Mouse (Mus musculus) embryonic facial prominence, embryonic 14.5 days (tissue): ENCODE results near the gene Zfand3. TPM values are rescaled to one million over a fixed set of nuclear protein-coding genes. Genes with fewer than 3 reads are reported as not detected.

ENCODE experiments used
- ATAC-seq: fragments of 200-750 bp; cut with Nextera tagmentation; 2 replicates; pipeline ENCODE4 v1.8.0; 2017; ENCODE audit warnings: low read depth, moderate number of reproducible peaks, moderate TSS enrichment
- DNase-seq: peaks from one replicate; pipeline ENCODE4 v3.0.0-alpha.2; 2015; ENCODE audit warnings: low spot score
- H3K27ac ChIP-seq: fragments of 300-500 bp; sonication (generic); replicated peaks from 2 replicates; pipeline ENCODE4 v1.5.1; 2014; ENCODE audit warnings: low read depth, mild to moderate bottlenecking, low read length, moderate library complexity
- H3K27me3 ChIP-seq: fragments of 300-500 bp; sonication (generic); replicated peaks from 2 replicates; pipeline ENCODE4 v1.6.1; 2014; ENCODE audit warnings: low read length; ENCODE audit not compliant: control insufficient read depth, insufficient read depth
- H3K36me3 ChIP-seq: fragments of 300-500 bp; sonication (generic); 2 replicates; pipeline ENCODE4 v1.6.1; 2014; ENCODE audit warnings: low read length, mixed read lengths; ENCODE audit not compliant: control insufficient read depth, insufficient read depth
- H3K4me1 ChIP-seq: fragments of 300-500 bp; sonication (generic); 2 replicates; pipeline ENCODE4 v1.6.1; 2014; ENCODE audit warnings: antibody characterized with exemption, low read length; ENCODE audit not compliant: control insufficient read depth, insufficient read depth
- H3K4me2 ChIP-seq: fragments of 300-500 bp; sonication (generic); 2 replicates; pipeline ENCODE4 v1.6.1; 2014; ENCODE audit warnings: low read depth, mild to moderate bottlenecking, low read length, moderate library complexity, mixed read lengths
- H3K4me3 ChIP-seq: fragments of 300-500 bp; sonication (generic); 2 replicates; pipeline ENCODE4 v1.5.1; 2014; ENCODE audit warnings: low read depth, mild to moderate bottlenecking, low read length
- H3K9ac ChIP-seq: fragments of 300-500 bp; sonication (generic); 2 replicates; pipeline ENCODE4 v1.6.1; 2014; ENCODE audit warnings: low read depth, mild to moderate bottlenecking, low read length, moderate library complexity, mixed read lengths
- H3K9me3 ChIP-seq: fragments of 300-500 bp; sonication (generic); 2 replicates; pipeline ENCODE4 v1.6.1; 2016; ENCODE audit warnings: low read length; ENCODE audit not compliant: control insufficient read depth
- WGBS: fragments of 180-500 bp; shearing (Covaris S2); extraction: QIAGEN DNeasy Blood & Tissue Kit; methylation state at CpG from one replicate; pipeline ENCODE4 v1.1.7; 2014; 5-methylcytosine and 5-hydroxymethylcytosine counted together
- polyA plus RNA-seq: library from polyadenylated mRNA; unstranded; fragments of >200 nt; fragmentation: Nextera tagmentation; extraction: Ambion mirVana; gene quantifications from 2 replicates; pipeline ENCODE4 v1.2.1, GENCODE M21; 2014

Zfand3 gene
- 41.0 and 43.3 TPM in 2 replicates for polyA plus RNA-seq

GRCm38 (mm10) chr17:30004203-30005102, at the start of gene Zfand3:
Zfand3 (plus strand) TSS chr17:30004733.
- H3K36me3 ChIP-seq, result no peaks in the 10 kb centered on the region
- under 1% methylated on average over 30 of the region's 93 CpGs for WGBS
- DNase-seq (peak; percentile 97), ATAC-seq (peak; percentile 94)
- H3K27ac ChIP-seq, result peak within 1 kb of the TSS; percentile 97
- peak within 1 kb of the TSS; percentile 97 for H3K9ac ChIP-seq
- no peaks in the 10 kb centered on the region for H3K27me3 ChIP-seq
- no peaks in the 10 kb centered on the region for H3K9me3 ChIP-seq
- H3K4me1 ChIP-seq, result peaks cover 26% of the 10 kb centered on the region
- peak within 1 kb of the TSS; percentile 95 for H3K4me3 ChIP-seq
- H3K4me2 ChIP-seq, result peak within 1 kb of the TSS; percentile 74

- Histone ChIP-seq H3K27ac (no peak overlapping the region), H3K4me2 (no peak overlapping the region), H3K9me3 (peaks cover 8% of the 10 kb centered on the region; the same call in 1 of the 2 replicates), H3K27me3 (no peaks in the 10 kb centered on the region), H3K4me1 (no peaks in the 10 kb centered on the region), H3K36me3 (no peaks in the 10 kb centered on the region), H3K4me3 (no peak overlapping the region), H3K9ac (no peak overlapping the region)
- 61% methylated on average over 8 of the region's 8 CpGs for WGBS
- peak; percentile 31 for DNase-seq
- ATAC-seq, result no peak
These were observed 48.7 kb upstream of the Zfand3 start for GRCm38 (mm10) chr17:29955880-29956279.

- Histone ChIP-seq H3K4me3 (peak overlapping the region; percentile 5; the same call in 1 of the 2 replicates), H3K9me3 (peaks cover 7% of the 10 kb centered on the region; the same call in 1 of the 2 replicates), H3K4me1 (peaks cover 17% of the 10 kb centered on the region), H3K9ac (no peak overlapping the region), H3K4me2 (peak overlapping the region; percentile 38), H3K36me3 (no peaks in the 10 kb centered on the region), H3K27ac (no peak overlapping the region), H3K27me3 (peaks cover 12% of the 10 kb centered on the region)
- ATAC-seq, result peak; percentile 50
- WGBS, result 11% methylated on average over 11 of the region's 11 CpGs
- DNase-seq, result peak; percentile 29
These were observed 40.7 kb upstream of the Zfand3 start for GRCm38 (mm10) chr17:29963730-29964259.

GRCm38 (mm10) chr17:29965506-29965905, 39.0 kb upstream of the Zfand3 start:
- ATAC-seq (no peak), DNase-seq (no peak)
- H3K4me3 ChIP-seq, result no peak overlapping the region
- 17% methylated on average over 4 of the region's 5 CpGs for WGBS
- H3K4me2 ChIP-seq, result no peak overlapping the region
- H3K27me3 ChIP-seq, result peaks cover 12% of the 10 kb centered on the region
- H3K4me1 ChIP-seq, result peaks cover 17% of the 10 kb centered on the region
- H3K9ac ChIP-seq, result no peak overlapping the region
- no peaks in the 10 kb centered on the region for H3K36me3 ChIP-seq
- H3K27ac ChIP-seq, result no peak overlapping the region
- no peaks in the 10 kb centered on the region for H3K9me3 ChIP-seq

GRCm38 (mm10) chr17:29970037-29970555, 34.4 kb upstream of the Zfand3 start, which contains the start of gene Mdga1:
Mdga1 (minus strand) TSS chr17:29970087.
- Histone ChIP-seq H3K9ac (no peak within 1 kb of the TSS), H3K27me3 (peaks cover 6% of the 10 kb centered on the region), H3K4me1 (peaks cover 4% of the 10 kb centered on the region; the same call in 1 of the 2 replicates), H3K36me3 (no peaks in the 10 kb centered on the region), H3K27ac (no peak within 1 kb of the TSS), H3K4me3 (no peak within 1 kb of the TSS), H3K4me2 (no peak within 1 kb of the TSS), H3K9me3 (no peaks in the 10 kb centered on the region)
- DNase-seq, result no peak
- 62% methylated on average over 7 of the region's 7 CpGs for WGBS
- ATAC-seq, result no peak

- H3K4me1 ChIP-seq, result no peaks in the 10 kb centered on the region
- no peaks in the 10 kb centered on the region for H3K9me3 ChIP-seq
- DNase-seq (no peak), ATAC-seq (no peak)
- no peaks in the 10 kb centered on the region for H3K27me3 ChIP-seq
- no peaks in the 10 kb centered on the region for H3K36me3 ChIP-seq
- no peak overlapping the region for H3K9ac ChIP-seq
- no peak overlapping the region for H3K4me2 ChIP-seq
- H3K27ac ChIP-seq, result no peak overlapping the region
- WGBS, result 31% methylated on average over 15 of the region's 15 CpGs
- H3K4me3 ChIP-seq, result no peak overlapping the region
These were observed 32.6 kb upstream of the Zfand3 start for GRCm38 (mm10) chr17:29971761-29972432.

GRCm38 (mm10) chr17:29973226-29973625, 31.3 kb upstream of the Zfand3 start:
- Histone ChIP-seq H3K36me3 (no peaks in the 10 kb centered on the region), H3K4me1 (no peaks in the 10 kb centered on the region), H3K4me3 (no peak overlapping the region), H3K9ac (no peak overlapping the region), H3K27me3 (no peaks in the 10 kb centered on the region), H3K9me3 (no peaks in the 10 kb centered on the region), H3K27ac (no peak overlapping the region), H3K4me2 (no peak overlapping the region)
- ATAC-seq, result no peak
- DNase-seq, result no peak
- WGBS, result 92% methylated on average over 7 of the region's 7 CpGs

- 5% methylated on average over 8 of the region's 8 CpGs for WGBS
- ATAC-seq (peak; percentile 79), DNase-seq (peak; percentile 86)
- Histone ChIP-seq H3K27ac (no peak overlapping the region), H3K4me3 (no peak overlapping the region), H3K4me1 (peaks cover 2% of the 10 kb centered on the region; the same call in 1 of the 2 replicates), H3K36me3 (no peaks in the 10 kb centered on the region), H3K9me3 (no peaks in the 10 kb centered on the region), H3K9ac (no peak overlapping the region), H3K27me3 (no peaks in the 10 kb centered on the region), H3K4me2 (no peak overlapping the region)
These were observed 28.8 kb upstream of the Zfand3 start for GRCm38 (mm10) chr17:29975731-29976130.
